Mouse (Mus musculus) kidney, embryonic 16.5 days (tissue): ENCODE measurements around the gene Ap2a1. TPM values are rescaled to one million over a fixed set of nuclear protein-coding genes. Genes with fewer than 3 reads are reported as not detected.

Experiments used
- ATAC-seq: fragments of 200-750 bp; cut with Nextera tagmentation; 2 replicates; pipeline ENCODE4 v1.8.0; 2017; ENCODE audit warnings: moderate TSS enrichment; ENCODE audit not compliant: low FRiP score, low TSS enrichment
- H3K27ac ChIP-seq: fragments of 300-500 bp; sonication (generic); 2 replicates; pipeline ENCODE4 v1.5.1; 2014; ENCODE audit warnings: low read length
- H3K27me3 ChIP-seq: fragments of 300-500 bp; sonication (generic); 2 replicates; pipeline ENCODE4 v1.6.1; 2014; ENCODE audit warnings: low read length, control low read depth, mixed read lengths; ENCODE audit not compliant: insufficient read depth
- H3K36me3 ChIP-seq: fragments of 300-500 bp; sonication (generic); 2 replicates; pipeline ENCODE4 v1.6.1; 2014; ENCODE audit warnings: low read length, control low read depth, mixed read lengths; ENCODE audit not compliant: insufficient read depth
- H3K4me1 ChIP-seq: fragments of 300-500 bp; sonication (generic); 2 replicates; pipeline ENCODE4 v1.6.1; 2014; ENCODE audit warnings: low read length, control low read depth, mixed read lengths; ENCODE audit not compliant: insufficient read depth
- H3K4me2 ChIP-seq: fragments of 300-500 bp; sonication (generic); replicated peaks from 2 replicates; pipeline ENCODE4 v1.6.1; 2014; ENCODE audit warnings: low read depth, low read length
- H3K4me3 ChIP-seq: fragments of 300-500 bp; sonication (generic); 2 replicates; pipeline ENCODE4 v1.5.1; 2014; ENCODE audit warnings: mild to moderate bottlenecking, low read length
- H3K9ac ChIP-seq: fragments of 300-500 bp; sonication (generic); replicated peaks from 2 replicates; pipeline ENCODE4 v1.6.1; 2014; ENCODE audit warnings: low read length
- H3K9me3 ChIP-seq: fragments of 300-500 bp; sonication (generic); 2 replicates; pipeline ENCODE4 v1.6.1; 2016; ENCODE audit warnings: low read length, control low read depth
- WGBS: fragments of 180-500 bp; shearing (Covaris S2); extraction: QIAGEN DNeasy Blood & Tissue Kit; methylation state at CpG from one replicate; pipeline ENCODE4 v1.1.7; 2014; 5-methylcytosine and 5-hydroxymethylcytosine counted together
- polyA plus RNA-seq: library from polyadenylated mRNA; unstranded; fragments of >200 nt; fragmentation: Nextera tagmentation; extraction: Ambion mirVana; gene quantifications from 2 replicates; pipeline ENCODE4 v1.2.1, GENCODE M21; 2015

Ap2a1 gene
- polyA plus RNA-seq, 1 experiment from 2014 or later = 72.9 TPM

GRCm38 (mm10) chr7:44898607-44899006 lies 30.7 kb downstream of the Ap2a1 start:
- H3K9me3 ChIP-seq = no peaks in the 10 kb centered on the region
- H3K27me3 ChIP-seq = no peaks in the 10 kb centered on the region
- 37% methylated on average over 19 of the region's 19 CpGs for WGBS
- H3K4me3 ChIP-seq = no peak overlapping the region; the same call in 1 of the 2 replicates
- 0 out of 2 replicates have a peak overlapping the region, but pooled peaks have one; percentile 37 for H3K27ac ChIP-seq
- ATAC-seq = no peak
- no peak overlapping the region for H3K4me2 ChIP-seq
- H3K9ac ChIP-seq = peak overlapping the region; percentile 20; the same call in 1 of the 2 replicates
- H3K36me3 ChIP-seq = peaks cover 24% of the 10 kb centered on the region; the same call in 1 of the 2 replicates
- peaks cover 43% of the 10 kb centered on the region for H3K4me1 ChIP-seq

- 25% methylated on average over 10 of the region's 10 CpGs for WGBS
- H3K4me3 ChIP-seq = peak overlapping the region; percentile 77
- H3K4me1 ChIP-seq = peaks cover 47% of the 10 kb centered on the region
- no peak for ATAC-seq
- peak overlapping the region; percentile 90 for H3K9ac ChIP-seq
- H3K27me3 ChIP-seq = no peaks in the 10 kb centered on the region
- H3K27ac ChIP-seq = peak overlapping the region; percentile 87
- H3K4me2 ChIP-seq = peak overlapping the region; percentile 81
- H3K36me3 ChIP-seq = peaks cover 17% of the 10 kb centered on the region; the same call in 1 of the 2 replicates
- H3K9me3 ChIP-seq = no peaks in the 10 kb centered on the region
Observed at GRCm38 (mm10) chr7:44896499-44896898, 32.8 kb downstream of the Ap2a1 start.

DNA sequence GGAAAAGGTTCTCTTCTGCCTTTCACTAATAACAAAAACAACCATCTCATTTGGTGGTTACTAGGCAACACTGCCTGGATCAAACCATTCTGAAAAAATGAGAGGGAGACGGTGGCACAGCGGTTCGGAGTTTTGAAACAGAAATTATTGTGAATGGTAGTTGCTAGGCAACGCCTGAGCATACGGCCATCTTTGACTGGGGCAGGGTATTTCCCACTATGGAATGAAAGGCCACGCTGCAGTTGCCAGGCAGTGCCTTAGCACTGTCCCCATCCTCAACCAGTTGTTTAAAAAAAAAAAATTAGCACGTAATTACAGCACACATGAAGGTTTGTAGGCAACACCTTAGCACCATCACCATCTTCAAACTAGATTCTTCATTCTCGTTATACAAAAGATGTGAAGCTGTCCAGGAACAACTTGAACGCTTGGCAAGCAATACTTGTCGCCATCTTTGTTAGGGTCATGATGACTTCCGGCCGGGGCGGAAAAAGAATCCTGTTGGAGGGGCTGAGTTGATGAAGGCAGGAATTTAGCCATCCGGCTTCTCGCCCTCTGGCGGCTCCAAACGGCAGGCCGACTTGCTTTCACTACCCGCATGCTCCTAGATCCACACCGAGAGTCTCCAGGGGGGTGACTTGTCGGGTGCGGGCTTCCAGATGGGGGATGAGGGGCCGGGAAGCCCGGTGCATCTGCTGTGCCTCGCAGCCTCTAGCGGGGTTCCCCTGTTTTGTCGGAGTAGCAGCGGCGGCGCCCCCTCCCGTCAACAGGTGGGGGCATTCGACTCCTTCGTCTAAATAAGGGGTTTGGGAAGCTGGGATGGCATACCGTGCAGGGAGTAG lies 33.5 kb downstream of the Ap2a1 start, which contains the start of gene Fuz:
TSS of gene Fuz (plus strand) at position 487 of the 842 bp plus-strand sequence.
- Histone ChIP-seq H3K4me2 (peak within 1 kb of the TSS; percentile 81), H3K27me3 (no peaks in the 10 kb centered on the region), H3K4me1 (peaks cover 47% of the 10 kb centered on the region), H3K9ac (peak within 1 kb of the TSS; percentile 90), H3K27ac (peak within 1 kb of the TSS; percentile 87), H3K4me3 (peak within 1 kb of the TSS; percentile 77), H3K9me3 (no peaks in the 10 kb centered on the region), H3K36me3 (peaks cover 16% of the 10 kb centered on the region; the same call in 1 of the 2 replicates)
- WGBS = 1% methylated on average over 34 of the region's 34 CpGs
- ATAC-seq = peak; percentile 32

DNA sequence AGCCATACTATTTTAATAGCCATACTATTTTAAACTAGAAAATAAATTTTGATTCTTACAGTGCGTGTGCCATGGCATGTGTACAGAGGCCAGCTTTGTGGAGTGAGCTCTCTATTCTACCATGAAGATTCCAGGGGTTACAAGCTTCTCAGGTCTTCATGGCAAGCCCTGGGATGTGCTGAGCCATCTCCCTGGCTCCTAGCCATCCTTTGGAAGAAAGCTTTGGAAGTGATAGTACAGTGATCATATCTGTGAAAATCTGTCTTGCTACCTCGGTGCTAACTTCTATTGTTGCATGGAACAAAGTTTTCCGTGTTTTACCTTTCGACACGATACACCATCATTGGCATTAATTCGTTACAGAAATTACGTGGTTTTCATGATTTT lies 34.1 kb downstream of the Ap2a1 start:
- no peak for ATAC-seq
- Histone ChIP-seq H3K27ac (peak overlapping the region; percentile 87), H3K36me3 (peaks cover 10% of the 10 kb centered on the region; the same call in 1 of the 2 replicates), H3K9ac (peak overlapping the region; percentile 90; the same call in 1 of the 2 replicates), H3K27me3 (no peaks in the 10 kb centered on the region), H3K4me2 (peak overlapping the region; percentile 81), H3K4me3 (peak overlapping the region; percentile 77), H3K4me1 (peaks cover 47% of the 10 kb centered on the region), H3K9me3 (no peaks in the 10 kb centered on the region)
- 73% methylated on average over 7 of the region's 7 CpGs for WGBS

GRCm38 (mm10) chr7:44894175-44894574 lies 35.1 kb downstream of the Ap2a1 start:
- H3K4me1 ChIP-seq = peaks cover 48% of the 10 kb centered on the region
- no peak overlapping the region for H3K9ac ChIP-seq
- no peak overlapping the region for H3K4me2 ChIP-seq
- no peak overlapping the region for H3K27ac ChIP-seq
- H3K27me3 ChIP-seq = no peaks in the 10 kb centered on the region
- no peak overlapping the region for H3K4me3 ChIP-seq
- H3K9me3 ChIP-seq = no peaks in the 10 kb centered on the region
- WGBS = 92% methylated on average over 3 of the region's 3 CpGs
- H3K36me3 ChIP-seq = peaks cover 5% of the 10 kb centered on the region; the same call in 1 of the 2 replicates
- ATAC-seq = no peak

- Histone ChIP-seq H3K4me1 (peaks cover 53% of the 10 kb centered on the region), H3K27ac (peak overlapping the region; percentile 89), H3K4me2 (peak overlapping the region; percentile 77), H3K36me3 (peaks cover 9% of the 10 kb centered on the region; the same call in 1 of the 2 replicates), H3K9me3 (no peaks in the 10 kb centered on the region), H3K9ac (0 out of 2 replicates have a peak overlapping the region, but pooled peaks have one; percentile 56), H3K27me3 (no peaks in the 10 kb centered on the region), H3K4me3 (0 out of 2 replicates have a peak overlapping the region, but pooled peaks have one; percentile 11)
- ATAC-seq = no peak
- 33% methylated on average over 8 of the region's 8 CpGs for WGBS
Observed at GRCm38 (mm10) chr7:44893197-44893596, 36.1 kb downstream of the Ap2a1 start.

- H3K27ac ChIP-seq = peak within 1 kb of the TSS; percentile 99
- no peaks in the 10 kb centered on the region for H3K27me3 ChIP-seq
- H3K4me1 ChIP-seq = peaks cover 49% of the 10 kb centered on the region
- H3K36me3 ChIP-seq = peaks cover 9% of the 10 kb centered on the region; the same call in 1 of the 2 replicates
- peak; percentile 79 for ATAC-seq
- WGBS = under 1% methylated on average over 56 of the region's 56 CpGs
- H3K9me3 ChIP-seq = no peaks in the 10 kb centered on the region
- peak within 1 kb of the TSS; percentile 91 for H3K4me3 ChIP-seq
- peak within 1 kb of the TSS; percentile 77 for H3K4me2 ChIP-seq
- peak within 1 kb of the TSS; percentile 94 for H3K9ac ChIP-seq
Observed at GRCm38 (mm10) chr7:44892276-44892921, 36.9 kb downstream of the Ap2a1 start, which contains the start of gene Med25. Gene Med25, minus strand, starts transcription at chr7:44892712.

- peak overlapping the region; percentile 91 for H3K4me3 ChIP-seq
- peak overlapping the region; percentile 77 for H3K4me2 ChIP-seq
- peak overlapping the region; percentile 94 for H3K9ac ChIP-seq
- peaks cover 41% of the 10 kb centered on the region for H3K4me1 ChIP-seq
- no peaks in the 10 kb centered on the region for H3K27me3 ChIP-seq
- H3K9me3 ChIP-seq = no peaks in the 10 kb centered on the region
- peak overlapping the region; percentile 99; the same call in 1 of the 2 replicates for H3K27ac ChIP-seq
- WGBS = 18% methylated on average over 6 of the region's 6 CpGs
- ATAC-seq = no peak
- peaks cover 14% of the 10 kb centered on the region; the same call in 1 of the 2 replicates for H3K36me3 ChIP-seq
Observed at GRCm38 (mm10) chr7:44891611-44892010, 37.7 kb downstream of the Ap2a1 start.

DNA sequence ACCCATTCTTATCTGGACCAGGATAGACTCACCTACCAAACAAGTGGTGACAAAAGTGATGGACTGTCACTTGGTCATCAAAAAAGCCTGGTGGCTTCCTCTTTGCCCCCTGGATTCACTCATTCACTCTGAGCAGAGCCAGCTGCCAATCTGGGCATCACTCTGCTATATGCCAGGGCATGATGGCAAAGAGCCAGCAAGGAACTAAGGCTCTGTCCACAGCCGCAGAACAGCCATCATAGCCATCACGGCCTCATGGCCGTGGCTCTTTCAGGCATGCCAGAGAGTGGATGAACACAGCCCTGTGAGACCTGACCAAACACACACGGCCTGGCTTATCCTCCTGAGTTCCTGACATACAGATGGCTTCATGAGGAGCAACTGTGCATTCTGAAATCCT lies 38.6 kb downstream of the Ap2a1 start:
- peaks cover 20% of the 10 kb centered on the region for H3K36me3 ChIP-seq
- WGBS = 78% methylated on average over 4 of the region's 4 CpGs
- no peak overlapping the region for H3K27ac ChIP-seq
- peaks cover 46% of the 10 kb centered on the region for H3K4me1 ChIP-seq
- peak overlapping the region; percentile 94; the same call in 1 of the 2 replicates for H3K9ac ChIP-seq
- H3K4me2 ChIP-seq = peak overlapping the region; percentile 77
- peak overlapping the region; percentile 91 for H3K4me3 ChIP-seq
- H3K27me3 ChIP-seq = no peaks in the 10 kb centered on the region
- ATAC-seq = no peak
- H3K9me3 ChIP-seq = no peaks in the 10 kb centered on the region
